Mouse (Mus musculus): ENCODE data around the gene Thsd4. TPM values are rescaled to one million over a fixed set of nuclear protein-coding genes. Genes with fewer than 3 reads are reported as not detected.

Gene Thsd4
- total RNA-seq, 2 experiments from 2014 or later: 17.0 to 17.5 TPM

- intact Hi-C loops (cut with DNase I): no loop called here
- DNase-seq: no peak
Observed at GRCm38 (mm10) chr9:60117831-60118230, 404.0 kb downstream of the Thsd4 start.

DNA sequence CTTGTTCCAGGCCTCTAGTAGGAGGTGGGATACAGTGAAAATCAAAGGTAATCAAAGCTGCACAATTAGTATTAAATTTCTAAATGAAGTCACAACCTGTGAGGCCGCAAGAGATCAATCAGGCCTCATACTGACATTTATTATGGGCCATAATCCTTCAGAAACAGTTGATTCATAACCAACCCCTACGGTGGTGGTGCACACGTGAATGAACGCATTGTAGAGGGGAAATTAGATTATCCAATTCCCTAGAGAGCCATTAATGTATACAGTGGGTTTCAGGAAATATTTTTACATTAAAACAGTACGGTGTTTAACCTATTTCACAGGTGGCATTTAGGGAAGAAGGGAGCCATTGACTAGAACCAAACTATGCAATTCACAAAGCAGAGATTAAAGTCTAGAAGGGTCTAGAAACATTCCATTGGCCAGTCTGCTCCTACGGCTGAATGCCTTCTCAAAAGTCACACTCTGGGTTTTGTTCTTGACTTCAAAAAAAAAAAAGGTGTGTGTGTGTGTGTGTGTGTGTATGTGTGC, 406.1 kb downstream of the Thsd4 start:
- intact Hi-C loops (cut with DNase I): no loop called here
- DNase-seq: no peak

GRCm38 (mm10) chr9:60115306-60115705, 406.5 kb downstream of the Thsd4 start:
- intact Hi-C loops (cut with DNase I): no loop called here
- DNase-seq: no peak

- intact Hi-C loops (cut with DNase I): no loop called here
- DNase-seq: no peak
Observed at GRCm38 (mm10) chr9:60110200-60110599, 411.6 kb downstream of the Thsd4 start.

- intact Hi-C loops (cut with DNase I): no loop called here
- DNase-seq: peak in 1 of 2 experiments; percentile 14
Observed at GRCm38 (mm10) chr9:60106683-60107082, 415.2 kb downstream of the Thsd4 start.

DNA sequence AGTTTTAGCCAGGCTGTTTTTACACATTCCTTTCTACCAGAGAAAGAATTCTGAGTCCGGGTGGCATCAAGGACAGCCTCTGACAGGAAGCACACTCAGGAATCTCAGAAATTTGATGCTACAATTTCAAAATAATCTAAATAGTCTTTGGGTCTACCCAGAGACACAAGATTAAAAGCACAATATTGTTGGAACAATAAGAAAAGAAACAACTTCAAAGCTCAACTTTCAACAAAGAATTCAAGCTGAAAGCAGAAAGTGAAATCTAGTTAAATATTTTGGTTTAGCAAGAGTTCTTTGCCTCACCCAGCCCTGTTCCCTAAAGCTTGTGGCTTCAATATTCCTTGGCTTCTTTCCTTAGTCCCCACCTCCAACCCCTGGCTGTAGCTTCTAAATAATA, 415.7 kb downstream of the Thsd4 start:
- intact Hi-C loops (cut with DNase I): no loop called here
- DNase-seq: no peak

GRCm38 (mm10) chr9:60094211-60094610, 427.6 kb downstream of the Thsd4 start:
- intact Hi-C loops (cut with DNase I): no loop called here
- DNase-seq: no peak

- intact Hi-C loops (cut with DNase I): no loop called here
- DNase-seq: no peak
Observed at GRCm38 (mm10) chr9:60092428-60092827, 429.4 kb downstream of the Thsd4 start.

GRCm38 (mm10) chr9:60089441-60089840, 432.4 kb downstream of the Thsd4 start:
- intact Hi-C loops (cut with DNase I): no loop called here
- no peak for DNase-seq

DNA sequence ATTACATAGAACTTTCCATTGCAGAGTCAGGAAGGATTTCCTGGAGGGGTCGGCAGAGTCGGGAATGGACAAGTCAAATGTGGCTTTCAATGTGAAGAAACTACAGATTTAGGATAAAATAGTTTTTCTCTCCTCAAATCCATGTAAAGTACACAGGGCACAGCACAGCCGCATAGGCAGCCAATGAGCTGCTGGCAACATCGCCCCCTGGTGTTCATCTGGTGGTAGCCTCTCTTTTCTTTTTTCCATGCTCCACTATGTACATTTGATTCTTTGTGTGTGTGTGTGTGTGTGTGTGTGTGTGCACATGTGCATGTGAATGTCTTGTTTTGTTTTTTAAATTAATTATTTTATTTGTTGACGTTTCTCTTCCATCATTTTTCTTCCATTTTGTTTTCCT, 433.7 kb downstream of the Thsd4 start:
- intact Hi-C loops (cut with DNase I): no loop called here
- DNase-seq: peak in 1 of 2 experiments; percentile 12

DNA sequence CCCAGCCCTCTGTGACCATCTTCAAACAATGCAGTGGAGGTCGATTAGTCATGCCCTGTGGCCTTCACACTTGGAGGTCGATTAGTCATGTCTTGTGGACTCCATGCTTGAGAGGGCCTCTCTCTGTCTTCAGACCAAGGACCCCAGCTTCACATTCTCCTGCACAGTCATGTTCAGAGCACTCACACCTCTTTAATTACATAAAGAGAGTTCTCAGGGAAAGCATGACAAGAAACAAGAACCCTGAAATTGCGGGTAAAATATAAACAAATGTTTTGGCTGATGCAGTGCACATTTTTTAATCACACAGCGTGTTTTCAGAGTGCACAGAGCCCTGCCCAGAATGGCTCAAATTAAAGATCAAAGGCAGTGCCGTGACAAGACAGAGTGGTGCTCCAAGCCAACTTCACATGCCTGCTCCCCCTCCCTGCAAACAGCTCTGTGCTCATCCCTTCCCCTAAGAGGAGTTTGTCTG, 439.7 kb downstream of the Thsd4 start:
- intact Hi-C loops (cut with DNase I): no loop called here
- no peak for DNase-seq

- DNase-seq: no peak
Observed at GRCm38 (mm10) chr9:60077761-60078160, 444.1 kb downstream of the Thsd4 start.

GRCm38 (mm10) chr9:60076396-60076795, 445.4 kb downstream of the Thsd4 start:
- intact Hi-C loops (cut with DNase I): no loop called here
- no peak for DNase-seq

More at GRCm38 (mm10) chr9:60077761-60078160, 444.1 kb downstream of the Thsd4 start:
- intact Hi-C loops (cut with DNase I): no loop called here

DNA sequence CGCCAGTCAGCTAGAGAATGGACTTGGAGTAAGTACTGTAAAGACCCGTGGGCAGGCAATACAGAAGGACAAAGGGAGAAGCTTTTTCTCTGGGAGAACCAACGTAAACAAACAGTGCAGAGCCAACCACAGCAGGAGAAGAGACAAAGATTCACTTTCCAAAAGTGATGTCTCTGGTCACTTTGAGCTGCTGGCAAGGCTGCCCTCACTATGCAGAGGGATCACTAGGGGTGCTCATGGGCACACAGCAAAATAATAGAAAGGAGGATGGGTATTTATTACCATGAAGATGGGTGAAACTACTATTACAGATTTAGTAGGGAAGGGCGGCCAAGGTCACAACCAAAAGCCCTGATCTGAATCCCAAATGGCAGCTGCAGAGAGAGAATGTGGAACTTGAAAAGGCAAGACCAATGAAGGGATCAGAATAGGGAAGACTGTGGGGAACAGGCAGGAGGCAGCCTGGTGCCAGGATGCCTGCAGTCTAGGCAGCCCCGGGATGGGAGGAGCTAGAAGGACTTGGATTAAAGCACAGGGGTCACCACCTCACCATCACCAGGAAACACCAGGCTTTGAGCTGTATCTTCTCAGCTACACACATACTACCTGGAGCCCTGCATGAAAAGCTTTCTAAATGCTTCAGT, 450.1 kb downstream of the Thsd4 start:
- no peak for DNase-seq
- intact Hi-C loops (cut with DNase I): no loop called here

GRCm38 (mm10) chr9:60067241-60067640, 454.6 kb downstream of the Thsd4 start:
- intact Hi-C loops (cut with DNase I): no loop called here

GRCm38 (mm10) chr9:60065184-60065583, 456.7 kb downstream of the Thsd4 start:
- no peak for DNase-seq
- intact Hi-C loops (cut with DNase I): no loop called here

More at GRCm38 (mm10) chr9:60067241-60067640, 454.6 kb downstream of the Thsd4 start:
- no peak for DNase-seq

GRCm38 (mm10) chr9:60063191-60063720, 458.6 kb downstream of the Thsd4 start:
- intact Hi-C loops (cut with DNase I): no loop called here
- no peak for DNase-seq

DNA sequence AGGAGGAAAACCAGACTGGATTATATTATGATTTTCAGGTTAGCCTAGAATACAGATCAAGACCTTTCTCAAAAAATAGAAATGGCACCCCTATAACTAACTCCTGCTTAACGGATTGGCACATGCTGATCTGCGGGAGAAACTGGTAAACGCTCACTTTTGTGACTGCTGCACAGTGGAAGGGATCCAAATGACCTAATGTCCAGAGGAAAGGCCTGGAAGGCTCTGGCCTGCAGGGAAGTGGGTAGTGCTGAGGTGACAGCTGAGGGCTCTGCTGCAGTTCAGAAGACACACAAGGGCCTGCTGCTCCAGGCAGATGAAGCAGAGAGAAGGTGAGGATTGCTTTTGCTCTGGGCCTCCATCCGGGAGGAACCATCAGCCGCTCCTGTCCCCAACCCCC, 465.7 kb downstream of the Thsd4 start:
- intact Hi-C loops (cut with DNase I): no loop called here
- no peak for DNase-seq

- intact Hi-C loops (cut with DNase I): no loop called here
- no peak for DNase-seq
Observed at GRCm38 (mm10) chr9:60054951-60055350, 466.9 kb downstream of the Thsd4 start.

DNA sequence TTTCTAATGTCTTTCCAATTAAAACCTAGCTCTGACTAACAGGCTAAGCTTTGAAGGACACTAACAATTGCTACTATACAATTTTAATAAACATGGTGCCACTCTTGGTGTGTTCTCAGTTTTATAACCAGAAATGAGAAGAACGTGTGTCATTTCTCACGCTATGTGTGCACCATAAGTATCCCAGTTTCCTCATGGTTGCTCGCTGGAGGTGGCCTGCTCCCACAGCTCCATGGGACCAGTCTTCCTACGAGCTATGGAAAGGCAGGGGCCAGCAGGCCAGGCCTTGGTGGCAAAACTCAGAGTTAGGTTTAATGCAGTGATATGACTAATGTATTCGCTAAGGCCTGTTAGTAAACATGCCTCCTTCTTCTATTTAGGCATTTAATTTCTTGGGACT, 468.7 kb downstream of the Thsd4 start:
- no peak for DNase-seq
- intact Hi-C loops (cut with DNase I): no loop called here

GRCm38 (mm10) chr9:60052415-60052814, 469.4 kb downstream of the Thsd4 start:
- intact Hi-C loops (cut with DNase I): no loop called here
- DNase-seq: no peak

- intact Hi-C loops (cut with DNase I): no loop called here
- DNase-seq: no peak
Observed at GRCm38 (mm10) chr9:60043175-60043574, 478.7 kb downstream of the Thsd4 start.

Data from heart, postnatal 10 days (tissue).